Mouse (Mus musculus) ES-Bruce4 (cell line): ENCODE data around the gene Slc17a2.

Experiments
- CTCF ChIP-seq: IDR thresholded peaks from one replicate; pipeline ENCODE4 v1.8.1; 2011; ENCODE audit warnings: low read depth, low read length
- POLR2A ChIP-seq: IDR thresholded peaks from one replicate; pipeline ENCODE4 v1.8.1; 2011; ENCODE audit warnings: low read length; ENCODE audit not compliant: insufficient read depth

DNA sequence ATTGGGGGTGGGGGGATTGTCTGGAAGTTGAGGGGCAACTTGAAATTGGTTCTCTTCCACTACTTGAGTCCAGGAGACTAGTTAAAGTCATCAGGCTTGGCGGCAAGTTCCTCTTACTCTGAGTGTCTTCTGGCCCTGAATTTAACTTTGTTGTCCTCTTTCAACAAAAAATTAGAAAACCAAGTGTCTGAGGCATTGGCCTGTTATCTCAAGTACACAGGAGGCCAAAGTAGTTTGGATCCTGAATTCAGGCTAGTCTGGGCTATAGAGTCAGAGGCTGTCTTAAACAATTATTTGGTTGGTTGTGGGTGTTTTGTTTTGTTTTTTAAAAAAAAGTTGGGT is 41.6 kb upstream of the Slc17a2 start:
- TF ChIP-seq POLR2A (no peak), CTCF (no peak)
